Mouse (Mus musculus) stomach, postnatal 0 days (tissue): ENCODE results near the gene Nme8.

Experiments
- CTCF ChIP-seq: IDR thresholded peaks from 2 replicates; pipeline ENCODE4 v1.5.1; 2016; ENCODE audit warnings: antibody characterized with exemption, low read depth, mild to moderate bottlenecking, moderate library complexity
- EP300 ChIP-seq: optimal IDR thresholded peaks from 2 replicates; pipeline ENCODE3; 2016; ENCODE audit warnings: antibody characterized with exemption

DNA sequence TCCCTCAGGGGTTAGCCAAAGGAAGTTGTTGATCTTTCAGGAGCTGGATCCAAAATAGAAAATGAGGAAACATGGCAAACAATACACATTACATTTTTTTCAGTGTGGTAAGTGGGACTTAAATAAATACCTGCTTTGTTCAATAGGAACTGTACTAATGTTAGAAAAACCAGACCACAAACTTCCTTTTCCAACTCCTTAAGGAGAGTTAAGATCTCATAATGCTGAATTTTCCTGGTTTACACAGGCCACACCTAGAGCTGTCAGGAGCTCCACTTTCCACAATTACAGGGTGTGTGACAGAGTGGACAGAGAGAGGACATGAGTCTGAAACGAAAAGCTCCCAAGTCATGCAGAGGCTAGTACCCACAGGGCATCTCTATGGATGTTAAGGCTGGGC, 93.9 kb downstream of the Nme8 start:
- no peak for TF ChIP-seq CTCF
- no peak for TF ChIP-seq EP300
